Mouse (Mus musculus) liver, embryonic 15.5 days (tissue): Measurements from ENCODE around the gene Nek5. TPM values are rescaled to one million over a fixed set of nuclear protein-coding genes. Genes with fewer than 3 reads are reported as not detected.

Experiments
- ATAC-seq: fragments of 200-750 bp; cut with Nextera tagmentation; 2 replicates; pipeline ENCODE4 v1.8.0; 2017; ENCODE audit warnings: moderate number of reproducible peaks, mild to moderate bottlenecking, moderate library complexity; ENCODE audit not compliant: insufficient read depth
- H3K27ac ChIP-seq: fragments of 300-500 bp; sonication (generic); replicated peaks from 2 replicates; pipeline ENCODE4 v1.5.1; 2015; ENCODE audit warnings: mild to moderate bottlenecking, inconsistent platforms
- H3K27me3 ChIP-seq: fragments of 300-500 bp; sonication (generic); 2 replicates; pipeline ENCODE4 v1.6.1; 2015; ENCODE audit warnings: mild to moderate bottlenecking, inconsistent platforms
- H3K36me3 ChIP-seq: fragments of 300-500 bp; sonication (generic); replicated peaks from 2 replicates; pipeline ENCODE4 v1.6.1; 2015; ENCODE audit warnings: moderate library complexity, mild to moderate bottlenecking, inconsistent platforms
- H3K4me1 ChIP-seq: fragments of 300-500 bp; sonication (generic); replicated peaks from 2 replicates; pipeline ENCODE4 v1.6.1; 2015; ENCODE audit warnings: inconsistent platforms
- H3K4me2 ChIP-seq: fragments of 300-500 bp; sonication (generic); 2 replicates; pipeline ENCODE4 v1.6.1; 2015; ENCODE audit warnings: moderate library complexity, mild to moderate bottlenecking, inconsistent platforms
- H3K4me3 ChIP-seq: fragments of 300-500 bp; sonication (generic); replicated peaks from 2 replicates; pipeline ENCODE4 v1.5.1; 2015; ENCODE audit warnings: mild to moderate bottlenecking, inconsistent platforms
- H3K9ac ChIP-seq: fragments of 300-500 bp; sonication (generic); 2 replicates; pipeline ENCODE4 v1.6.1; 2015; ENCODE audit warnings: moderate library complexity, mild to moderate bottlenecking, inconsistent platforms
- H3K9me3 ChIP-seq: fragments of 300-500 bp; sonication (generic); replicated peaks from 2 replicates; pipeline ENCODE4 v1.6.1; 2016; ENCODE audit warnings: inconsistent platforms
- WGBS: fragments of 180-500 bp; shearing (Covaris S2); methylation state at CpG from one replicate; pipeline ENCODE4 v1.1.7; 2015; ENCODE audit warnings: mixed read lengths; ENCODE audit not compliant: insufficient replicate concordance; 5-methylcytosine and 5-hydroxymethylcytosine counted together
- polyA plus RNA-seq: library from polyadenylated mRNA; unstranded; fragments of >200 nt; fragmentation: Nextera tagmentation; extraction: Ambion mirVana; gene quantifications from 2 replicates; pipeline ENCODE4 v1.2.1, GENCODE M21; 2015

Gene Nek5
- polyA plus RNA-seq, 1 experiment from 2014 or later = 0.08 TPM

DNA sequence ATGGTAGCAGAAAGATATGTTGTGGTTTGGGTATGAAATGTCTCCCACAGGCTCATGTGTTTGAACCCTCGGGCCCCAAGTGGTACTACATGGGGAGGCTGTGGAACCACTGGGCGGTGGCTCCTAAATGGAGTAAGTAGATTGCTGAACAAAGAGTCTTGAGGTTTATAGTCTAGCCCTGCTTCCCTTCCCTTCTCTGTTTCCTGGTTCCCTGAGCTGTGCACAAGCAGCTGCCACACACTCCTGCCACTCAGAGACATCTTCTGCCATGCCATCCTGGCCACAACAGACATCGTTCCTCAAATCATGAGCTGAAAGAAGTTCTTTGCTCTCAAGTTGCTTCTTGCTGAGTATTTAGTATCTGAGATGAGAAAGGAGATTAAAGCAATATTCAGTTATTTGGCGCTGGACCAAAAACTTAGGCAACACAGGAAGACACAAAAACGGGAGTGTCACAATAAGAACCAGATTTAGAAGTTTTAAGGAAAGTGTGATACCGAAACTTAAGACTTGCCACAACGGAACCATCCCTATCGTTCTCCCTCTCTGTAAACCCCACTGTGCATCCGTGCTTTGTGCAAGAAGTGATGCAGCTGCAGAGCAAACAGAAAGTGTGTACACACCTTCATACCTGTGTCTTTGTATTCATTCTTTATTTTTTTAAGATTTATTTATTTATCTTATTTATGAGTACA, 45.4 kb downstream of the Nek5 start:
- H3K27me3 ChIP-seq = no peaks in the 10 kb centered on the region
- no peaks in the 10 kb centered on the region for H3K36me3 ChIP-seq
- no peak overlapping the region for H3K9ac ChIP-seq
- H3K27ac ChIP-seq = no peak overlapping the region
- 62% methylated on average over 9 of the region's 9 CpGs for WGBS
- H3K4me1 ChIP-seq = 0 out of 2 replicates have a peak, but pooled peaks cover 3% of the 10 kb centered on the region
- no peak overlapping the region for H3K4me3 ChIP-seq
- ATAC-seq = no peak
- no peaks in the 10 kb centered on the region for H3K9me3 ChIP-seq
- no peak overlapping the region for H3K4me2 ChIP-seq

DNA sequence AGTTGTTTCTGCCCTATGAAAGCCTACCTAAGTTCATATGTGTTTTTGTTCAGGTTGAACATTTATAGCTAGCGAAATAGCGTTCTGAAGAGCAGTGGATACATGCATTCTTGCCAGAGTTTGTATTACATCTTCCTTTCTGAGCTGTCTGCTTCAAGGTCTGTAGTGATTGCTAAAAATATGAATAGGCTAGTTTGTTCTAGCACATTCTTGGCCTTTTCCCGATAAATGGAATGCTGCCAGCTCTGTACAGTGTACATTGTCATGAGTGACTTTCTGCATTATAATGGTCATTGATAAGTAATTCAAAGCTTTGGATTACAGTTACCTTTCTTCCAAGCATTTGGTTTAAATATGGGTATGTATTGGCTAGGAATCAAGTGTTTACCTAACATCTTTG, 63.7 kb downstream of the Nek5 start:
- 5% methylated on average over 3 of the region's 3 CpGs for WGBS
- Histone ChIP-seq H3K4me3 (peak overlapping the region; percentile 78), H3K9ac (peak overlapping the region; percentile 55), H3K9me3 (no peaks in the 10 kb centered on the region), H3K4me2 (peak overlapping the region; percentile 90), H3K4me1 (peaks cover 47% of the 10 kb centered on the region), H3K27ac (no peak overlapping the region), H3K27me3 (no peaks in the 10 kb centered on the region), H3K36me3 (peaks cover 35% of the 10 kb centered on the region)
- no peak for ATAC-seq

DNA sequence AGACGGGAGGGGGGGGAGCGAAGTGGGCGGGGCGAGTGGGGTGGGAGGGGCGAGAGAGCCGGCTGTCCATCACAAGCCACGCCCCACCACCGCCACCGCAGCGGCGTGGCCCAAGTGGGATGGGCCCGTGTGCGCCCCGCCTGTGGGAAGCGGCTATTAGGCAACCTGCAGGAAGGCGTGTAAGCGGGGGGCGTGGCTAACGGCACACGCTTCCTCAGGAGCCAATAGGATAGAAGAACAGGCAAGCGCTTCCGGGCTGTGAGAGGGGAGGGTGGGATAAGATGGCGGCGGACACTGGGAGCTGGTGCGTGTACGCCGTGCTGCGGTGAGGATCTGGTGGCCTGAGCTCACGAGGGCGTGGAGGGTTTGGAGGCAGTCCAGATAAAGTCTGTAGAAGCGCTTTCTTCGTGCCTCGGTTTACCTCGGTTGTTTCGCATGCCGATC, 64.4 kb downstream of the Nek5 start, which contains the start of gene Alg11:
Alg11 (plus strand) TSS at position 276 of the 444 bp plus-strand sequence.
- peak; percentile 95 for ATAC-seq
- Histone ChIP-seq H3K27me3 (no peaks in the 10 kb centered on the region), H3K9ac (peak within 1 kb of the TSS; percentile 87), H3K4me1 (peaks cover 54% of the 10 kb centered on the region), H3K9me3 (no peaks in the 10 kb centered on the region), H3K27ac (peak within 1 kb of the TSS; percentile 83), H3K4me2 (peak within 1 kb of the TSS; percentile 90), H3K4me3 (peak within 1 kb of the TSS; percentile 78), H3K36me3 (peaks cover 29% of the 10 kb centered on the region)
- WGBS = under 1% methylated on average over 34 of the region's 36 CpGs

DNA sequence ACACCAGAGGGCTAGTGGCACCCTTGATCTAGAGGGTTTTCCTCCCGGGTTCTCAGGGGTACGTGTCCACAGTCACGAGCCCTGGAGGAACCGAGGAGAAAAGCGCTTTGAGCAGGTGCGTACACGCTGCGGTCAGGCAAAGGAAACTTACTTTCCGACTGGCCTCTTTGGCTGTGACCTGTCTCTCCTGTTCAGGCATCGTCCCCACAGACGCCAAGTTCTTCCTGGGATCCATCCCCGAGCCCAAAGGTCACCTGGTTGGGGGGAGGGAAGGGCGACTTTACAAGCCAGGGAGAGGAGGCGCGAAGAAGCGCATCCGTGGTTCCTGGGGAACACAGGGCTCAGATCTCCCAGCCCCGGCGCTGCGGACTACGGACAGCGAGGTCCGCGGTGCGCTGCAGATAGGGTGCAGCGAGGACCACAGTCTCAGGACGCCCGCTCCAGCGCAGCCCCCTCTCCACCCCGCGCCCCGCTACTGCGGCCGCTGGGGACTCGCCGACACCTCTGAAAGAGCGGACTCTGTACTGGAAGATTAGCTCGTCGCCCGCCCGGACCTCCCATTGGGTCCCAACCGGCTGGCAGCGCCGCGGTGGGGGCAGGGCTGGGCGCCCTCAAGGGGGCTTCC, 64.9 kb downstream of the Nek5 start, which contains the start of gene Atp7b:
Atp7b (minus strand) TSS at position 485 of the 625 bp plus-strand sequence.
- Histone ChIP-seq H3K4me2 (peak within 1 kb of the TSS; percentile 90), H3K27me3 (no peaks in the 10 kb centered on the region), H3K36me3 (peaks cover 23% of the 10 kb centered on the region), H3K4me3 (peak within 1 kb of the TSS; percentile 78), H3K27ac (peak within 1 kb of the TSS; percentile 83), H3K4me1 (peaks cover 59% of the 10 kb centered on the region), H3K9ac (peak within 1 kb of the TSS; percentile 87), H3K9me3 (no peaks in the 10 kb centered on the region)
- peak; percentile 66 for ATAC-seq
- under 1% methylated on average over 44 of the region's 46 CpGs for WGBS

DNA sequence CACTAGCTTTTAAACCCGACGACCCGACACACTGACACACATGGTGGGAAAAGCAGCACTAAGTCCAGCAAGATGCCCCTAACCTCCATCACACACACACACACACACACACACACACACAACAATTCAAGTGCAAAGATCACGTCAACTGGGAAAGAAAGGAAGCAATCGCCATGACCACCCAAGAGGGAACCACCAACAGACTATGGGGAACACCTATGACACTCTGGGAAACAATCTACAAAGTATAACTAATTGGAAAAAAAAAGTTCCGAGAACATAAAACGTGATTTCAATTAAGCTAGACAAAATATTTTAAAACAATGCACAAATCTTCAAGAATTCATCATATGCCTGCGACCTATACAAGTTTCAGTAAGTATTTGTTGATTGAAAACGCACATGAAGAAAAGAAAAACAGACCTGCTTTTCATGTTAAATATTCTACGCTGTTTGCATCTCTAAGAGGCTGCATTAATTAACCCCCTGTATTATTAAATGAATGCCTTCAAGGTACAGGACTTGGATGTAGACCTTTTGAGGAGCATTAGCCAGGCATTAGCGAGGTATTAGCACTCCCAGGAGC, 65.6 kb downstream of the Nek5 start:
- no peaks in the 10 kb centered on the region for H3K9me3 ChIP-seq
- peak overlapping the region; percentile 83 for H3K27ac ChIP-seq
- H3K27me3 ChIP-seq = no peaks in the 10 kb centered on the region
- H3K4me3 ChIP-seq = peak overlapping the region; percentile 78
- ATAC-seq = no peak
- 15% methylated on average over 11 of the region's 11 CpGs for WGBS
- peaks cover 66% of the 10 kb centered on the region for H3K4me1 ChIP-seq
- peak overlapping the region; percentile 90 for H3K4me2 ChIP-seq
- peak overlapping the region; percentile 87 for H3K9ac ChIP-seq
- H3K36me3 ChIP-seq = peaks cover 18% of the 10 kb centered on the region

DNA sequence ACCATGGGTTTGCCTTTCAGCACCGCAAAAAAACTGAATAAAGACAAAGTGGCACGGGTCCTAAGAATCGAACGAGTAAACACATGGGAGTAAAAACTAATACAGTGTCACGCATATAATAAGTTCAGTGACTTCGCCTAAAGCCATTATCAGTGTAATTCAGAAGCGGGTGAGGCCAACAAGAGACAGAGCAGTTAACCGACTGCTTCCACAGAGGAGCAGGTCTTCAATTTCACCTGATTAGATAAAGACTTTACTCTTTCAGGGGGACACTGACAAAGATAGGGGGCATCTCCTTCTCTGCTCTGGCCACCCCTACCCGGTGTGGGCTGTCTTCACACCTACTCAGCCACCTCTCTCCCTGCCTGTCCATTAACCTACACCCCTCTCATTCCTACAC, 66.5 kb downstream of the Nek5 start:
- peak; percentile 15 for ATAC-seq
- H3K9me3 ChIP-seq = no peaks in the 10 kb centered on the region
- no peaks in the 10 kb centered on the region for H3K27me3 ChIP-seq
- H3K4me3 ChIP-seq = peak overlapping the region; percentile 78
- peaks cover 17% of the 10 kb centered on the region for H3K36me3 ChIP-seq
- WGBS = 12% methylated on average over 9 of the region's 9 CpGs
- peak overlapping the region; percentile 45 for H3K9ac ChIP-seq
- H3K4me1 ChIP-seq = peaks cover 75% of the 10 kb centered on the region
- peak overlapping the region; percentile 90 for H3K4me2 ChIP-seq
- H3K27ac ChIP-seq = peak overlapping the region; percentile 83

DNA sequence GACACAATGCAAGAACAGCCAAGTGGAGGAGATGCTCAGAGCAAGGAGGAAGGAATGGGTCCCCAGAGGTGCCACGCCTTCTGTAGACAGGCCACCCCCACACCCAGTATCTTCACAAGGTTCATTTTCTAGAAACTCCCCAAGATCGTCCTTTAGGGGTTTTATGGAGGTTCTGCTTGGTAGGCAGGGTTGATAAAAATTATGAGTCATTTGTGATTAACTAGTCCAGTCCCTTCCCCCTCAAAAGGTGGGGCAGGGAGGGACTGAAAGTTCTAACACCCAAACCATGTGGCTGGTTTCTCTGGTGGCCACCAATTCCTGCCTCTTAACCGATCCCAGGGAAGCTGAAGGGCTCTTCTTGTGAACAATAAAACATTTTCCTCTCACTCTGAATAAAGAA, 68.0 kb downstream of the Nek5 start:
- H3K9me3 ChIP-seq = no peaks in the 10 kb centered on the region
- peaks cover 70% of the 10 kb centered on the region for H3K4me1 ChIP-seq
- no peak for ATAC-seq
- peak overlapping the region; percentile 83 for H3K27ac ChIP-seq
- H3K9ac ChIP-seq = no peak overlapping the region
- H3K4me3 ChIP-seq = 0 out of 2 replicates have a peak overlapping the region, but pooled peaks have one; percentile 1
- peak overlapping the region; percentile 90 for H3K4me2 ChIP-seq
- WGBS = 22% methylated on average over 3 of the region's 3 CpGs
- no peaks in the 10 kb centered on the region for H3K27me3 ChIP-seq
- H3K36me3 ChIP-seq = peaks cover 12% of the 10 kb centered on the region; the same call in 1 of the 2 replicates

DNA sequence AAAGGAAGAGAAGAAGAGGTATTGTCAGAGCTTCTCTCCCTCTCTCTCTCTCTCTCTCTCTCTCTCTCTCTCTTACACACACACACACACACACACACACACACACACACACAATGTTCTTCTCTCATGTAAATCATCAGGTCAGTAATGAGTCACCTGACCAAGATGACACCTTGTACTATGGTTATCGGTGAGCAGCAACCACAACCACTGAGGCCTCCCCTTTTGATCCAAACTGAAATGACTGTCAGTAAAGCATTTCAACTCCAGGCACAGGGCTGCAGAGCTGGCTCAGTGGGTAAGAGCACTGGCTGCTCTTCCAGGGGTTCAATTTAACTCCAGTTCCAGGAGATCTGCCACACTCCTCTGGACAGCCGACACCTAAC, 69.4 kb downstream of the Nek5 start:
- Histone ChIP-seq H3K27ac (peak overlapping the region; percentile 83), H3K9ac (0 out of 2 replicates have a peak overlapping the region, but pooled peaks have one; percentile 6), H3K27me3 (no peaks in the 10 kb centered on the region), H3K36me3 (peaks cover 11% of the 10 kb centered on the region; the same call in 1 of the 2 replicates), H3K4me1 (peaks cover 62% of the 10 kb centered on the region), H3K9me3 (no peaks in the 10 kb centered on the region), H3K4me3 (peak overlapping the region; percentile 24), H3K4me2 (peak overlapping the region; percentile 90)
- ATAC-seq = no peak
- 53% methylated on average over 2 of the region's 2 CpGs for WGBS

DNA sequence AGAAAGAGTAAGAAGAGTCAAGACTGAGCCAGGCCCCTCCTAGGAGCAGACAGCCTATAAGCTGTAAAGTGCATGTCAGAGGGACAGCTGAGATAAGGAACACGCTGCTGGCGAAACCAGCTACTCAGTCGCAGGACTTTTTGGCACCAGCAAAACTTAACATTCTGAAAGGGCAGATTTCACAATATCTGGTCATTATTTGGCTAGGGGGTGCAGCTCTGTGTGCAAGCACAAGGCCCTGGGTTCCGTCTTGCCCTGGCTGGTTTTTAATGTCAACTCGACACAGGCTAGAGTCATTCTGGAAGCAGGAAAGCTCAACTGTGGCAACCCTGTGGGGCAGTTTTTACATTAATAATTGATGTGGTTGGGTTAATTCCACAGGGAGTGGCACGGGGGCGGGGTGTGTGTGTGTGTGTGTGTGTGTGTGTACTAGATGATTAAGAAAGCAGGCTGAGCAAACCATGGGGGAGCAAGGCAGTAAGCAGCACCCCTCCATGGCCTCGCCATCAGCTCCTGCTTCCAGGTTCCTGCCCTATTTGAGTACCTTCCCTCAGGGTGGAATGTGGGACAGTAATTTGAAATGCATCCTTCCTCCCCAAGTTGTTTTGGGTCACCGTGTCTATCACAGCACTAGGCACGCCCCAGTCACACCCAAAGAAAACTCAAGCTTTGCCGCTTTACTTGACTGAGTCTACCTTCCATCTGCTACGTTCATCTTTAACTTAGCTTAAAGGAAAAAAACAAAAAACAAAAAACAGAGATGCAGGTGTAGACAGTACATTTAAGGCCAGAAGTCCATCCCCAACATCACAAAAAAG, 70.0 kb downstream of the Nek5 start:
- Histone ChIP-seq H3K9ac (peak overlapping the region; percentile 11; the same call in 1 of the 2 replicates), H3K36me3 (peaks cover 11% of the 10 kb centered on the region; the same call in 1 of the 2 replicates), H3K4me1 (peaks cover 62% of the 10 kb centered on the region), H3K27ac (peak overlapping the region; percentile 83), H3K27me3 (no peaks in the 10 kb centered on the region), H3K4me3 (peak overlapping the region; percentile 24), H3K4me2 (peak overlapping the region; percentile 90), H3K9me3 (no peaks in the 10 kb centered on the region)
- 25% methylated on average over 12 of the region's 12 CpGs for WGBS
- peak; percentile 76 for ATAC-seq

DNA sequence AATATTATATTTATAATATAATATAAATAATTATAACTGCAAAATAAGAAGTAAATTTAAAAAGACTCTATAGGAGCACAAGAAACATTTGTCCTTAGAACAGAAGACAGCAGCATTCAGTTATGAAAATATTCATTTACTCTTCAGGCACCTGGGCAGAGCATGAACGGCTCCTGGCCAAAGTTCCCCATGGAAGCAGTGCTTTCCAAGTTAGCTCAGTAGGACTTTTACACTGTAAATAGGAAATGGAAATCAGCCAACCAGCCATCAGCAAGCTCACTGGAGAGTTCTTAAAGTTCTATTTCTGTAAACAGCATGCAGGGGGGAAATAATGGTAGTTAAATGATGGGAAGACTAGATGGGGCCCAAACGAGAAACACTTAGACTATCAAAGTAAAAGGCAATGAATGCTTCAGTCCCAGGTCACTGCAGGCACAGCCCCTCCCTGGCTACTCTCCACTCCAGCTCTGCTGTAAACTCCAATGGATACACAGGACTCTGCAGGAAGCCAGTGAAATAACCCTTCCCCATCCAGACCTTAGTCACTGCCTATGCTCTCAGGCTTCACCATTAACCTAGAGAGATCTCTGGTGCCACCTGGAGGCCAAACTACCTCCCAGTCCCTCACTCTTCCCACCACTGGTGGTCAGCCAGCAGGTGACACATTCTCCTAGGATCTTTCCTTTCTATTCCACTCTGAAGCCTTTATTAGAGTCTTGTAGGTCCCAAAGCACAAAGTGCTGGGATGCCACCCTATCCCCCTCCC, 77.0 kb downstream of the Nek5 start:
- 0 out of 2 replicates have a peak, but pooled peaks cover 3% of the 10 kb centered on the region for H3K36me3 ChIP-seq
- H3K9ac ChIP-seq = no peak overlapping the region
- ATAC-seq = peak; percentile 80
- peaks cover 23% of the 10 kb centered on the region for H3K4me1 ChIP-seq
- H3K27me3 ChIP-seq = no peaks in the 10 kb centered on the region
- no peaks in the 10 kb centered on the region for H3K9me3 ChIP-seq
- peak overlapping the region; percentile 54; the same call in 1 of the 2 replicates for H3K27ac ChIP-seq
- no peak overlapping the region for H3K4me3 ChIP-seq
- no peak overlapping the region for H3K4me2 ChIP-seq
- WGBS = 76% methylated on average over 2 of the region's 2 CpGs
